Mouse (Mus musculus) intestine, embryonic 15.5 days (tissue): ENCODE measurements around the gene Tyw3. TPM values are rescaled to one million over a fixed set of nuclear protein-coding genes. Genes with fewer than 3 reads are reported as not detected.

Experiments
- ATAC-seq: fragments of 200-750 bp; cut with Nextera tagmentation; 2 replicates; pipeline ENCODE4 v1.8.0; 2017; ENCODE audit warnings: moderate TSS enrichment, moderate library complexity
- H3K27ac ChIP-seq: fragments of 300-500 bp; sonication (generic); 2 replicates; pipeline ENCODE4 v1.5.1; 2015; ENCODE audit warnings: mild to moderate bottlenecking, inconsistent platforms
- H3K27me3 ChIP-seq: fragments of 300-500 bp; sonication (generic); replicated peaks from 2 replicates; pipeline ENCODE4 v1.6.1; 2015; ENCODE audit warnings: inconsistent platforms
- H3K36me3 ChIP-seq: fragments of 300-500 bp; sonication (generic); 2 replicates; pipeline ENCODE4 v1.6.1; 2015; ENCODE audit warnings: inconsistent platforms
- H3K4me1 ChIP-seq: fragments of 300-500 bp; sonication (generic); replicated peaks from 2 replicates; pipeline ENCODE4 v1.6.1; 2015; ENCODE audit warnings: inconsistent platforms
- H3K4me2 ChIP-seq: fragments of 300-500 bp; sonication (generic); replicated peaks from 2 replicates; pipeline ENCODE4 v1.6.1; 2015; ENCODE audit warnings: mild to moderate bottlenecking, inconsistent platforms
- H3K4me3 ChIP-seq: fragments of 300-500 bp; sonication (generic); replicated peaks from 2 replicates; pipeline ENCODE4 v1.5.1; 2015; ENCODE audit warnings: inconsistent platforms
- H3K9ac ChIP-seq: fragments of 300-500 bp; sonication (generic); 2 replicates; pipeline ENCODE4 v1.6.1; 2015; ENCODE audit warnings: inconsistent platforms
- H3K9me3 ChIP-seq: fragments of 300-500 bp; sonication (generic); 2 replicates; pipeline ENCODE4 v1.6.1; 2016; ENCODE audit warnings: inconsistent platforms
- WGBS: fragments of 180-500 bp; shearing (Covaris S2); methylation state at CpG from one replicate; pipeline ENCODE4 v1.1.7; 2015; 5-methylcytosine and 5-hydroxymethylcytosine counted together
- polyA plus RNA-seq: library from polyadenylated mRNA; unstranded; fragments of >200 nt; fragmentation: Nextera tagmentation; extraction: Ambion mirVana; gene quantifications from 2 replicates; pipeline ENCODE4 v1.2.1, GENCODE M21; 2015

Tyw3 gene
- polyA plus RNA-seq, 1 experiment from 2014 or later = 10.9 TPM

DNA sequence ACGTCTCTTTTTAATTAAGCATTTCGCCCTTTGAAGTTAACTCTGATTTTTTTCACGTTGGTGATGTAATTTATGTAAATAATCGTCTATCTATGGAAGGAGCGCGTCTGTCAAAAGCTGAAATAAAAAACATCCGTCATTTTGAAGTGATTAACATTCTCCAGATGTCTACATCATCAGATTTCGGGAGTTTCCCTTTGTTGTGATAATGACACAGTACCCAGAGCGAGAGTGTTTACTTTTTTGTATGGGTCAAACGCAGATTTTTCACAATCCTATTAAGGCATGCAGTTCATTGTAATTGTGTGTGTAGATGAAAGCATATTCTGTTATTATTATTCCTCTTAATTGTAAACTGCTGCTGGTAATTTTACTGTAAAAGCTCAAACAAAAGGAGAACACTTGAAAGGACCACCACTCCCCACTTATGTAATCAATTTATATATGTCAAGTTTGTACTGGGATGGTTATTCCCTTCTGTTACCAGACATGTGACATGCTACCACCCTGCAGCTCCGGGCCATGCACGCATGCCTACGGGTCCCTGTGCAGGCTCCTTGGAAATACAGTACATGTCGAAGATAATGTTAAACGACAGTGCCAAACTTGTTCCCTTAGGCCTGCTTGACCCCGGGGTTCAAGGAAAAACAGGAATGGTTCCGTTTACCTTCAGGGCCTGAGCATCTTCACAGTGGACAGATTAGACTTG is 46.4 kb downstream of the Tyw3 start:
- 56% methylated on average over 17 of the region's 17 CpGs for WGBS
- Histone ChIP-seq H3K4me1 (0 out of 2 replicates have a peak, but pooled peaks cover 12% of the 10 kb centered on the region), H3K9ac (no peak overlapping the region), H3K27me3 (peaks cover 13% of the 10 kb centered on the region; the same call in 1 of the 2 replicates), H3K36me3 (no peaks in the 10 kb centered on the region), H3K9me3 (no peaks in the 10 kb centered on the region), H3K4me3 (no peak overlapping the region), H3K4me2 (no peak overlapping the region), H3K27ac (no peak overlapping the region)
- no peak for ATAC-seq

DNA sequence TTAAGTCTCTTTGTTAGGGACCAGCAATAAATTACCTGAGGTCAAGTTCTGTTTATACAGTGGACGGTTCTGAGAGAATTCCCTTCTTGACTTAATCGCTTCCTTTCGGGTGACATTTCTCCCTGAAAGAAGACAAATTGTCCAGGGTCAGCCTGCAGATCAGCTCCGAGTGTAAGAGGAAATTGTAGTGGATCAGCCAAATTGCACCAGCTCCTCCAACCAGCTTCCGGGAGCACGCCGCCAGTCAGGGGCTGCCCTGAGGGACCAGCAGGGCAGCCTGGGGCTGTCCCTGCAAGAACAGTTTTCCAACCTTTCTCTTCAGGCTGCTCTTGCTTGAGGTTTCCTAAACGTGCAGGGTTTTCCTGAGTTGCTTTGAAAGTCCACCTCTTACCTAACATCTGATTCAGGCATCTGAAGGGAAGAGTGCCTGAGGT is 48.0 kb downstream of the Tyw3 start:
- Histone ChIP-seq H3K27ac (no peak overlapping the region), H3K9me3 (no peaks in the 10 kb centered on the region), H3K4me3 (no peak overlapping the region), H3K4me1 (0 out of 2 replicates have a peak, but pooled peaks cover 12% of the 10 kb centered on the region), H3K36me3 (no peaks in the 10 kb centered on the region), H3K4me2 (no peak overlapping the region), H3K27me3 (peaks cover 16% of the 10 kb centered on the region; the same call in 1 of the 2 replicates), H3K9ac (no peak overlapping the region)
- WGBS = 10% methylated on average over 8 of the region's 8 CpGs
- ATAC-seq = no peak

- Histone ChIP-seq H3K9ac (no peak overlapping the region), H3K4me3 (no peak overlapping the region), H3K27ac (no peak overlapping the region), H3K4me2 (peak overlapping the region; percentile 19; the same call in 1 of the 2 replicates), H3K4me1 (0 out of 2 replicates have a peak, but pooled peaks cover 12% of the 10 kb centered on the region), H3K9me3 (no peaks in the 10 kb centered on the region), H3K36me3 (no peaks in the 10 kb centered on the region), H3K27me3 (peaks cover 17% of the 10 kb centered on the region)
- ATAC-seq = no peak
- WGBS = 12% methylated on average over 20 of the region's 20 CpGs
Observed at GRCm38 (mm10) chr3:154547549-154548426, 49.1 kb downstream of the Tyw3 start.

- Histone ChIP-seq H3K4me3 (no peak overlapping the region), H3K27me3 (peaks cover 17% of the 10 kb centered on the region), H3K9ac (no peak overlapping the region), H3K4me2 (no peak overlapping the region), H3K4me1 (0 out of 2 replicates have a peak, but pooled peaks cover 12% of the 10 kb centered on the region), H3K9me3 (no peaks in the 10 kb centered on the region), H3K36me3 (no peaks in the 10 kb centered on the region), H3K27ac (no peak overlapping the region)
- no peak for ATAC-seq
- 64% methylated on average over 4 of the region's 4 CpGs for WGBS
Observed at GRCm38 (mm10) chr3:154546234-154546633, 50.7 kb downstream of the Tyw3 start.

- 30% methylated on average over 10 of the region's 10 CpGs for WGBS
- H3K27ac ChIP-seq = no peak overlapping the region
- H3K36me3 ChIP-seq = no peaks in the 10 kb centered on the region
- H3K27me3 ChIP-seq = peaks cover 4% of the 10 kb centered on the region; the same call in 1 of the 2 replicates
- no peak overlapping the region for H3K4me2 ChIP-seq
- H3K4me3 ChIP-seq = no peak overlapping the region
- H3K4me1 ChIP-seq = no peaks in the 10 kb centered on the region
- H3K9me3 ChIP-seq = no peaks in the 10 kb centered on the region
- H3K9ac ChIP-seq = no peak overlapping the region
- ATAC-seq = peak; percentile 89
Observed at GRCm38 (mm10) chr3:154540086-154540911, 56.6 kb downstream of the Tyw3 start.

GRCm38 (mm10) chr3:154536134-154536533 is 60.8 kb downstream of the Tyw3 start:
- no peaks in the 10 kb centered on the region for H3K27me3 ChIP-seq
- H3K4me2 ChIP-seq = no peak overlapping the region
- no peaks in the 10 kb centered on the region for H3K9me3 ChIP-seq
- no peak overlapping the region for H3K27ac ChIP-seq
- H3K36me3 ChIP-seq = no peaks in the 10 kb centered on the region
- H3K4me1 ChIP-seq = no peaks in the 10 kb centered on the region
- H3K9ac ChIP-seq = no peak overlapping the region
- WGBS = 42% methylated on average over 5 of the region's 5 CpGs
- peak; percentile 81 for ATAC-seq
- no peak overlapping the region for H3K4me3 ChIP-seq

GRCm38 (mm10) chr3:154533246-154533645 is 63.7 kb downstream of the Tyw3 start:
- H3K9ac ChIP-seq = no peak overlapping the region
- no peak overlapping the region for H3K4me2 ChIP-seq
- H3K9me3 ChIP-seq = no peaks in the 10 kb centered on the region
- H3K4me1 ChIP-seq = no peaks in the 10 kb centered on the region
- H3K36me3 ChIP-seq = no peaks in the 10 kb centered on the region
- no peak overlapping the region for H3K27ac ChIP-seq
- no peak overlapping the region for H3K4me3 ChIP-seq
- WGBS = 66% methylated on average over 5 of the region's 5 CpGs
- no peak for ATAC-seq
- H3K27me3 ChIP-seq = no peaks in the 10 kb centered on the region

- 51% methylated on average over 5 of the region's 5 CpGs for WGBS
- no peak for ATAC-seq
- Histone ChIP-seq H3K4me1 (no peaks in the 10 kb centered on the region), H3K9ac (no peak overlapping the region), H3K27ac (no peak overlapping the region), H3K27me3 (no peaks in the 10 kb centered on the region; the same call in 1 of the 2 replicates), H3K4me2 (no peak overlapping the region), H3K9me3 (no peaks in the 10 kb centered on the region), H3K36me3 (no peaks in the 10 kb centered on the region), H3K4me3 (no peak overlapping the region)
Observed at GRCm38 (mm10) chr3:154528973-154529372, 67.9 kb downstream of the Tyw3 start.

- no peak overlapping the region for H3K9ac ChIP-seq
- H3K9me3 ChIP-seq = no peaks in the 10 kb centered on the region
- no peak for ATAC-seq
- 37% methylated on average over 6 of the region's 6 CpGs for WGBS
- H3K4me2 ChIP-seq = no peak overlapping the region
- no peaks in the 10 kb centered on the region for H3K36me3 ChIP-seq
- H3K4me3 ChIP-seq = no peak overlapping the region
- H3K4me1 ChIP-seq = no peaks in the 10 kb centered on the region
- no peaks in the 10 kb centered on the region; the same call in 1 of the 2 replicates for H3K27me3 ChIP-seq
- no peak overlapping the region for H3K27ac ChIP-seq
Observed at GRCm38 (mm10) chr3:154526610-154527009, 70.3 kb downstream of the Tyw3 start.
